Mouse (Mus musculus): ENCODE results near the gene Pcolce. TPM values are rescaled to one million over a fixed set of nuclear protein-coding genes. Genes with fewer than 3 reads are reported as not detected.

The Pcolce gene
- polyA plus RNA-seq, 1 experiment from 2014 or later: 150 TPM

DNA sequence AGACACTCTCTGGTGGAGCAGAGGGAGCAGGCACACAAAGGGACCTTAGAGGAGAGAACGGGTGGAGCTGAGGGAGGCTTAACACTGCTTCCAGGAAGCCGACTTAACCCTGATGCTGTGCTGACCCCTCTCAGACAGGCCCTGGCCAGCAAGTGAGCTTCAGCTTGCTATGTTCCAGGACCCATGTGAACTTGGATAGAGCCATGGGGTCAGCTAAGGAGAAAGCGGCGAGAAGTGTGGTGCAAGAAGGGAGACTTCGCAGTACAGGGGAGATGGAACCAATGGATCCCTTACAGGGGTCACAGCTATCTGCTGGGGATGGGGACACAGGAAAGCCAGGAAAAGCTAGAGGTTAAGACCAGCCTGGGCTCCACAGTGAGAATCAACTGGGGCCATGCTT lies 508 bp downstream of the Pcolce start:
- WGBS: 61% methylated on average over 5 of the region's 5 CpGs
- H3K4me3 ChIP-seq (ENCODE audit: low read length): no peak overlapping the region

DNA sequence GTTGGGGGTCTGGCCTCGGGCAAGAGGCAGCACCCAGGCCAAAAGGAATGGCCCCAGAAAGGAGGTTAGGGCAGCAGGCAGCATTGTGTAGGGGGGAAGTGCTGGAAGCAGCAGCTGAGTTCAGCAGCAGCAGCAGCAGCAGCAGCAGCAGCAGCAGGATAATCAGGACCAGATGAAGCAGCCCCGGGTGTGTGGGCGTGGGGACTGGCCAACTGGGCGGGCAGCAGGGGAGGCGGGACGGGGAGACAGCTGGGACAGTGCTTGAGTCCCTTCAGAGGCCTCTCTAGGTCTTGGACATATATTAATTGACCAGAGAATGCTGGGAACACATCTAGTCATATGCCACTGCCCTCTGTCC lies 2.4 kb downstream of the Pcolce start:
- H3K4me2 ChIP-seq (replicated peaks; ENCODE audit: low read depth, low read length): peak overlapping the region; percentile 58
- H3K9ac ChIP-seq (replicated peaks; ENCODE audit: low read length): peak overlapping the region; percentile 66
- no peaks in the 10 kb centered on the region; the same call in 1 of the 2 replicates for H3K27me3 ChIP-seq (ENCODE audit: insufficient read depth, low read length)
- H3K9me3 ChIP-seq (ENCODE audit: low read length): no peaks in the 10 kb centered on the region
- 3% methylated on average over 6 of the region's 6 CpGs for WGBS
- peak overlapping the region; percentile 46 for H3K4me3 ChIP-seq (ENCODE audit: low read length)
- peak; percentile 82 for ATAC-seq (ENCODE audit: low FRiP score, low TSS enrichment)
- peaks cover 9% of the 10 kb centered on the region for H3K36me3 ChIP-seq (ENCODE audit: insufficient read depth, low read length)
- peak overlapping the region; percentile 96 for H3K27ac ChIP-seq (ENCODE audit: low read length)
- H3K4me1 ChIP-seq (ENCODE audit: insufficient read depth, low read length): peaks cover 56% of the 10 kb centered on the region

More for the DNA sequence above, 508 bp downstream of the Pcolce start:
- no peak overlapping the region for H3K4me2 ChIP-seq (replicated peaks; ENCODE audit: low read depth, low read length)
- H3K27ac ChIP-seq (ENCODE audit: low read length): no peak overlapping the region
- no peak for ATAC-seq (ENCODE audit: low FRiP score, low TSS enrichment)
- no peaks in the 10 kb centered on the region for H3K36me3 ChIP-seq (ENCODE audit: insufficient read depth, low read length)
- 0 out of 2 replicates have a peak overlapping the region, but pooled peaks have one; percentile 35 for H3K9ac ChIP-seq (replicated peaks; ENCODE audit: low read length)
- H3K27me3 ChIP-seq (ENCODE audit: insufficient read depth, low read length): no peaks in the 10 kb centered on the region; the same call in 1 of the 2 replicates
- H3K4me1 ChIP-seq (ENCODE audit: insufficient read depth, low read length): peaks cover 53% of the 10 kb centered on the region
- no peaks in the 10 kb centered on the region for H3K9me3 ChIP-seq (ENCODE audit: low read length)

- H3K4me3 ChIP-seq (ENCODE audit: low read length): peak overlapping the region; percentile 46
- ATAC-seq (ENCODE audit: low FRiP score, low TSS enrichment): peak; percentile 59
- peaks cover 12% of the 10 kb centered on the region for H3K36me3 ChIP-seq (ENCODE audit: insufficient read depth, low read length)
- no peaks in the 10 kb centered on the region; the same call in 1 of the 2 replicates for H3K27me3 ChIP-seq (ENCODE audit: insufficient read depth, low read length)
- H3K27ac ChIP-seq (ENCODE audit: low read length): peak overlapping the region; percentile 96
- peak overlapping the region; percentile 58 for H3K4me2 ChIP-seq (replicated peaks; ENCODE audit: low read depth, low read length)
- 2% methylated on average over 12 of the region's 12 CpGs for WGBS
- peak overlapping the region; percentile 66 for H3K9ac ChIP-seq (replicated peaks; ENCODE audit: low read length)
- no peaks in the 10 kb centered on the region for H3K9me3 ChIP-seq (ENCODE audit: low read length)
- H3K4me1 ChIP-seq (ENCODE audit: insufficient read depth, low read length): peaks cover 56% of the 10 kb centered on the region
Measured at GRCm38 (mm10) chr5:137610548-137611244, 2.9 kb downstream of the Pcolce start.

- H3K27ac ChIP-seq (ENCODE audit: low read length): peak overlapping the region; percentile 96
- no peaks in the 10 kb centered on the region for H3K9me3 ChIP-seq (ENCODE audit: low read length)
- peak overlapping the region; percentile 46 for H3K4me3 ChIP-seq (ENCODE audit: low read length)
- peak overlapping the region; percentile 66 for H3K9ac ChIP-seq (replicated peaks; ENCODE audit: low read length)
- no peak for ATAC-seq (ENCODE audit: low FRiP score, low TSS enrichment)
- peak overlapping the region; percentile 58 for H3K4me2 ChIP-seq (replicated peaks; ENCODE audit: low read depth, low read length)
- H3K4me1 ChIP-seq (ENCODE audit: insufficient read depth, low read length): peaks cover 56% of the 10 kb centered on the region
- peaks cover 12% of the 10 kb centered on the region for H3K36me3 ChIP-seq (ENCODE audit: insufficient read depth, low read length)
- no peaks in the 10 kb centered on the region; the same call in 1 of the 2 replicates for H3K27me3 ChIP-seq (ENCODE audit: insufficient read depth, low read length)
- WGBS: 44% methylated on average over 4 of the region's 4 CpGs
Measured at GRCm38 (mm10) chr5:137610056-137610455, 3.5 kb downstream of the Pcolce start.

DNA sequence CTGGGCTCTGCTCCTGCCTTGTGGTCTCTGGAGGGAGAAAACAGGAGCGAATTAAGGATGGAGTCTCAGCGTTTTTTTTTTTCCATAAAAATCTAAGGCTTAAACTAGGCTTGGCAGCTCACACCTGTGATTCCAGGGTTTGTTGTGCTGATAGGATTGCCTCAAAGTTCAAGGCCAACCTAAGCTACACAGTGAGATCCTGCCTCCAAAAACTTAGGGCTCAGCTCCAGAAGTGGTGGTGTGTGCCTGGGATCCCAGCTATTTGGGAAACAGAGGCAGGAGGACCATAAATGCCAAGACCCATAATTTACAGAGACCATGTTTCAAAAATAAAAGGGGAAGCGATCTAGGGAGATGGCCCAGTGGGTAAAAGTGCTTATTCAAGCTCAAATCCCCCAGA lies 4.3 kb downstream of the Pcolce start:
- no peak for ATAC-seq (ENCODE audit: low FRiP score, low TSS enrichment)
- Histone ChIP-seq H3K9ac (replicated peaks; ENCODE audit: low read length) (no peak overlapping the region), H3K27ac (ENCODE audit: low read length) (no peak overlapping the region), H3K4me3 (ENCODE audit: low read length) (no peak overlapping the region), H3K36me3 (ENCODE audit: insufficient read depth, low read length) (peaks cover 12% of the 10 kb centered on the region), H3K9me3 (ENCODE audit: low read length) (no peaks in the 10 kb centered on the region), H3K4me1 (ENCODE audit: insufficient read depth, low read length) (peaks cover 56% of the 10 kb centered on the region), H3K27me3 (ENCODE audit: insufficient read depth, low read length) (no peaks in the 10 kb centered on the region; the same call in 1 of the 2 replicates), H3K4me2 (replicated peaks; ENCODE audit: low read depth, low read length) (peak overlapping the region; percentile 58)
- 49% methylated on average over 3 of the region's 3 CpGs for WGBS

DNA sequence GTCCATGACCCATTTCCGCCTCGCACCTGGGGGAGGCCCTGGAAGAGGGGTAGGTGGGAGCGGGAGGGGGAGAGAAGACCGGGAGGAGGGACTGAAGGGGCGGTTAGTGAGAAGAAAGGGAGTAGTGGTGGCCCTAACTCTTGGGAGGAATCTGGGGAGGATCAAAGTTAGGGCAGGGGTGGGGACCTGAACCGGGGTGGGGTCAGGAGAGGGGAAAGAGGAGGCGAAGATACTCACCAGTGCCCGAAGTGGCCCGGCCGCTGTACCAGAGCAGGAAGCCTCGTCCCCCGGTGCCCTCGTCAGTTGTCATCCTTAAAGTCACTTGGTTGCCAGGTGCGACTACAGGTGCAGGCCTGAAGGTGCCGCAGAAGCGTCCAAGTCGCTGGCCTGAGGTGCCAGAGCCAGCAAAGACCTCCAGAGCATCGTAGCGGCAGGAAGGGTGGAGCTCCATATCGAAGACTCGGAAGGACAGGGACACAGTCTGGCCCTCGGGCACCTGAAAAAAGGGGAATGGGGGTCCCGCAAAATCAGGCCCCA lies 4.9 kb downstream of the Pcolce start:
- Histone ChIP-seq H3K27ac (ENCODE audit: low read length) (no peak overlapping the region), H3K4me2 (replicated peaks; ENCODE audit: low read depth, low read length) (peak overlapping the region; percentile 58), H3K9me3 (ENCODE audit: low read length) (no peaks in the 10 kb centered on the region), H3K36me3 (ENCODE audit: insufficient read depth, low read length) (peaks cover 12% of the 10 kb centered on the region), H3K27me3 (ENCODE audit: insufficient read depth, low read length) (no peaks in the 10 kb centered on the region; the same call in 1 of the 2 replicates), H3K4me3 (ENCODE audit: low read length) (peak overlapping the region; percentile 32), H3K4me1 (ENCODE audit: insufficient read depth, low read length) (peaks cover 56% of the 10 kb centered on the region), H3K9ac (replicated peaks; ENCODE audit: low read length) (peak overlapping the region; percentile 51)
- WGBS: 18% methylated on average over 22 of the region's 23 CpGs
- no peak for ATAC-seq (ENCODE audit: low FRiP score, low TSS enrichment)

- H3K9ac ChIP-seq (replicated peaks; ENCODE audit: low read length): peak overlapping the region; percentile 51
- H3K9me3 ChIP-seq (ENCODE audit: low read length): no peaks in the 10 kb centered on the region
- 20% methylated on average over 26 of the region's 26 CpGs for WGBS
- peak overlapping the region; percentile 58 for H3K4me2 ChIP-seq (replicated peaks; ENCODE audit: low read depth, low read length)
- H3K4me1 ChIP-seq (ENCODE audit: insufficient read depth, low read length): peaks cover 54% of the 10 kb centered on the region
- H3K27me3 ChIP-seq (ENCODE audit: insufficient read depth, low read length): no peaks in the 10 kb centered on the region; the same call in 1 of the 2 replicates
- no peak overlapping the region for H3K27ac ChIP-seq (ENCODE audit: low read length)
- H3K36me3 ChIP-seq (ENCODE audit: insufficient read depth, low read length): peaks cover 12% of the 10 kb centered on the region
- ATAC-seq (ENCODE audit: low FRiP score, low TSS enrichment): no peak
- H3K4me3 ChIP-seq (ENCODE audit: low read length): peak overlapping the region; percentile 32
Measured at GRCm38 (mm10) chr5:137607860-137608653, 5.5 kb downstream of the Pcolce start.

DNA sequence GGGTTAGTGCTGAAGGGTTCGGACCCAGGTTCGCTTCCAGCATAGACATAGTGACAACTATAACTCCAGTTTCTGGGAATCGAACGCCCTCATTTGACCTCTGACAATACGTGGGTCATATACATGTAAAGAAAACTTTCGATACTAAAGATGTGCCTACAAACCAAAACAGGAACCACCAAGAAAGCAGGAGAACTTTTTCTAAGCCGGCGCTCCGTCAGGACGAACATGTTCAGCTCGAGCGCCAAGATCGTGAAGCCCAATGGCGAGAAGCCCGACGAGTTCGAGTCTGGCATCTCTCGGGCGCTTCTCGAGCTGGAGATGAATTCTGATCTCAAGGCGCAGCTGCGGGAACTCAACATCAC lies 12.2 kb downstream of the Pcolce start:
- under 1% methylated on average over 22 of the region's 22 CpGs for WGBS
- ATAC-seq (ENCODE audit: low FRiP score, low TSS enrichment): no peak
- Histone ChIP-seq H3K27me3 (ENCODE audit: insufficient read depth, low read length) (no peaks in the 10 kb centered on the region), H3K9me3 (ENCODE audit: low read length) (no peaks in the 10 kb centered on the region), H3K27ac (ENCODE audit: low read length) (peak overlapping the region; percentile 83), H3K4me1 (ENCODE audit: insufficient read depth, low read length) (peaks cover 28% of the 10 kb centered on the region; the same call in 1 of the 2 replicates), H3K36me3 (ENCODE audit: insufficient read depth, low read length) (peaks cover 4% of the 10 kb centered on the region), H3K4me2 (replicated peaks; ENCODE audit: low read depth, low read length) (peak overlapping the region; percentile 92), H3K4me3 (ENCODE audit: low read length) (peak overlapping the region; percentile 72), H3K9ac (replicated peaks; ENCODE audit: low read length) (peak overlapping the region; percentile 79)

- Histone ChIP-seq H3K4me2 (replicated peaks; ENCODE audit: low read depth, low read length) (peak within 1 kb of the TSS; percentile 92), H3K27me3 (ENCODE audit: insufficient read depth, low read length) (no peaks in the 10 kb centered on the region), H3K27ac (ENCODE audit: low read length) (peak within 1 kb of the TSS; percentile 93), H3K9ac (replicated peaks; ENCODE audit: low read length) (peak within 1 kb of the TSS; percentile 81), H3K4me3 (ENCODE audit: low read length) (peak within 1 kb of the TSS; percentile 72), H3K36me3 (ENCODE audit: insufficient read depth, low read length) (no peaks in the 10 kb centered on the region), H3K9me3 (ENCODE audit: low read length) (no peaks in the 10 kb centered on the region), H3K4me1 (ENCODE audit: insufficient read depth, low read length) (peaks cover 28% of the 10 kb centered on the region; the same call in 1 of the 2 replicates)
- peak; percentile 95 for ATAC-seq (ENCODE audit: low FRiP score, low TSS enrichment)
- WGBS: under 1% methylated on average over 41 of the region's 41 CpGs
Measured at GRCm38 (mm10) chr5:137600619-137601364, 12.8 kb downstream of the Pcolce start, which contains the start of gene Mospd3. Mospd3 (minus strand) TSS chr5:137601058.

Measured in kidney, embryonic 16.5 days (tissue).